Mouse (Mus musculus): ENCODE data around the gene Cnpy4. TPM values are rescaled to one million over a fixed set of nuclear protein-coding genes. Genes with fewer than 3 reads are reported as not detected.

Cnpy4 gene
- polyA plus RNA-seq, 1 experiment from 2014 or later = 36.0 TPM

MicroRNA genes within 50 kb of the gene (microRNA counts, 519-probe panel; counts per million panel counts)
- microRNA mmu-miR-106b (6,723 counts per million, percentile 83 among the panel's probes with 10 or more counts), microRNA mmu-miR-25 (7,559 counts per million, percentile 92 among the panel's probes with 10 or more counts), microRNA mmu-miR-93 (6,688 counts per million, percentile 82 among the panel's probes with 10 or more counts)

Small RNAs within 50 kb of the gene (microRNA-seq; reads per million reads assigned to microRNA genes)
- gene Mir106b (ENCODE audit: borderline number of aligned reads) = 8,591 reads per million, percentile 93 among the genes with 10 or more reads in this experiment
- 976 reads per million, percentile 71 among the genes with 10 or more reads in this experiment for gene Mir25 (ENCODE audit: borderline number of aligned reads)
- gene Mir93 (ENCODE audit: borderline number of aligned reads) = 19,114 reads per million, percentile 97 among the genes with 10 or more reads in this experiment

Other genes starting within 250 kb of the Cnpy4 start
- 0.14 TPM in 1 of 2 replicates, not detected in the other for gene Gjc3, start 224.4 kb upstream of the Cnpy4 start, polyA plus RNA-seq (2014; fragmentation: Nextera tagmentation; extraction: Ambion mirVana)
- not detected in 2 replicates for gene Azgp1, start 206.0 kb upstream of the Cnpy4 start, polyA plus RNA-seq (2014; fragmentation: Nextera tagmentation; extraction: Ambion mirVana)
- gene Smok3a, start 166.2 kb upstream of the Cnpy4 start, polyA plus RNA-seq (2014; fragmentation: Nextera tagmentation; extraction: Ambion mirVana) = not detected in 2 replicates
- gene Smok3b, start 166.1 kb upstream of the Cnpy4 start, polyA plus RNA-seq (2014; fragmentation: Nextera tagmentation; extraction: Ambion mirVana) = not detected in 2 replicates
- gene Smok3c, start 134.3 kb upstream of the Cnpy4 start, polyA plus RNA-seq (2014; fragmentation: Nextera tagmentation; extraction: Ambion mirVana) = not detected in 2 replicates
- gene Zkscan1, start 102.4 kb upstream of the Cnpy4 start, polyA plus RNA-seq (2014; fragmentation: Nextera tagmentation; extraction: Ambion mirVana) = 15.8 and 18.0 TPM in 2 replicates
- gene Zscan21, start 70.6 kb upstream of the Cnpy4 start, polyA plus RNA-seq (2014; fragmentation: Nextera tagmentation; extraction: Ambion mirVana) = 33.9 TPM in 2 replicates
- gene Zfp113, start 31.7 kb upstream of the Cnpy4 start, polyA plus RNA-seq (2014; fragmentation: Nextera tagmentation; extraction: Ambion mirVana) = 8.0 and 9.0 TPM in 2 replicates
- gene Cops6, start 26.4 kb upstream of the Cnpy4 start, polyA plus RNA-seq (2014; fragmentation: Nextera tagmentation; extraction: Ambion mirVana) = 251 and 257 TPM in 2 replicates
- 11.3 and 14.2 TPM in 2 replicates for gene Ap4m1, start 15.5 kb upstream of the Cnpy4 start, polyA plus RNA-seq (2014; fragmentation: Nextera tagmentation; extraction: Ambion mirVana)
- gene Mcm7, start 15.1 kb upstream of the Cnpy4 start, polyA plus RNA-seq (2014; fragmentation: Nextera tagmentation; extraction: Ambion mirVana) = 308 and 341 TPM in 2 replicates
- 91.9 and 95.0 TPM in 2 replicates for gene Taf6, start within 50 bp of the Cnpy4 start, polyA plus RNA-seq (2014; fragmentation: Nextera tagmentation; extraction: Ambion mirVana)
- gene Mblac1, start 6.8 kb downstream of the Cnpy4 start, polyA plus RNA-seq (2014; fragmentation: Nextera tagmentation; extraction: Ambion mirVana) = 5.8 and 6.3 TPM in 2 replicates
- not detected in 2 replicates for gene Nxpe5, start 38.4 kb downstream of the Cnpy4 start, polyA plus RNA-seq (2014; fragmentation: Nextera tagmentation; extraction: Ambion mirVana)
- gene Lamtor4, start 68.0 kb downstream of the Cnpy4 start, polyA plus RNA-seq (2014; fragmentation: Nextera tagmentation; extraction: Ambion mirVana) = 40.3 and 49.2 TPM in 2 replicates
- 6.8 and 7.2 TPM in 2 replicates for gene BC037034, start 76.5 kb downstream of the Cnpy4 start, polyA plus RNA-seq (2014; fragmentation: Nextera tagmentation; extraction: Ambion mirVana)
- 0.60 and 0.96 TPM in 2 replicates for gene Gal3st4, start 85.4 kb downstream of the Cnpy4 start, polyA plus RNA-seq (2014; fragmentation: Nextera tagmentation; extraction: Ambion mirVana)
- 0.05 and 0.12 TPM in 2 replicates for gene Gm43720, start 92.5 kb downstream of the Cnpy4 start, polyA plus RNA-seq (2014; fragmentation: Nextera tagmentation; extraction: Ambion mirVana)
- gene Gpc2, start 92.5 kb downstream of the Cnpy4 start, polyA plus RNA-seq (2014; fragmentation: Nextera tagmentation; extraction: Ambion mirVana) = 1.9 and 2.7 TPM in 2 replicates
- 7.1 and 8.1 TPM in 2 replicates for gene Stag3, start 92.8 kb downstream of the Cnpy4 start, polyA plus RNA-seq (2014; fragmentation: Nextera tagmentation; extraction: Ambion mirVana)
- gene Pvrig, start 154.5 kb downstream of the Cnpy4 start, polyA plus RNA-seq (2014; fragmentation: Nextera tagmentation; extraction: Ambion mirVana) = 0.39 and 0.47 TPM in 2 replicates

Measured in liver, embryonic 11.5 days (tissue).